Mouse (Mus musculus) kidney, postnatal 36 days (tissue): ENCODE measurements around the gene Nup85.

Source experiments
- DNase-seq, 2 experiments: peaks; one replicate each; pipeline ENCODE4 v3.0.0; 2021 to 2022; ENCODE audit warnings: mixed read lengths in 2 of 2

Gene Nup85

DNA sequence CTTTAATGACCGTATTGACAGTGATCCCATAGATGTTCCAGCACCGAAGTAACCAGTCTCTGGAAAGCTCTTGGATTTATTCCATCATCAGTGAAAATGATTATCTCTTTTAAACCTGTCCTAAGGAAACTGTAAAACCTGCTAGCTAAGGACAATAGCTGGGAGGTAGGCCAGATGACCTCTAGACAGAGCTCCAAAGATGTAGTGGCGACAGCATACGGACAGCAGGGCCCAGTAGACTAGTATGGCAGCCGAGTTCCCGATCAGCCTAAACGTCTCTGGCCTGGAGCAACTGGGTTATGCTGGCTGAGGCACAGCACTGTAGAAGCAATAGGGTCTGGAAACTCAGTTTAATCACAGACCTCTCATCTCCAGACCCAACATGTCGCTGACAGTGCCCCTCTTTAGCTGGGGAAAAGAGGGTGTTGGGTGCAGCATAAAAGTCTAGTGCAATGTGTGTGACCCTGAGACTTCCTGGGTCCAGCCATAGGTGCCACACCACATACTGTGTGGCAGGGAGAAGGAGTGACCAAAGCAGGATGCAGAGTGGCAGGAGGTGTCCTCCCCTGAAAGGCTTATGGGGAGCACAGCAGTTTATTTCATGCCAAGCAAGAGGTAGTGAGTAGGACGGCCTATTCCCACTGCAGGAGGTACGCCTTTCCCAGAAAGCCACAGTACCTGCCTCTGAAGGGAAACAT lies 20.3 kb downstream of the Nup85 start:
- no peak for DNase-seq

DNA sequence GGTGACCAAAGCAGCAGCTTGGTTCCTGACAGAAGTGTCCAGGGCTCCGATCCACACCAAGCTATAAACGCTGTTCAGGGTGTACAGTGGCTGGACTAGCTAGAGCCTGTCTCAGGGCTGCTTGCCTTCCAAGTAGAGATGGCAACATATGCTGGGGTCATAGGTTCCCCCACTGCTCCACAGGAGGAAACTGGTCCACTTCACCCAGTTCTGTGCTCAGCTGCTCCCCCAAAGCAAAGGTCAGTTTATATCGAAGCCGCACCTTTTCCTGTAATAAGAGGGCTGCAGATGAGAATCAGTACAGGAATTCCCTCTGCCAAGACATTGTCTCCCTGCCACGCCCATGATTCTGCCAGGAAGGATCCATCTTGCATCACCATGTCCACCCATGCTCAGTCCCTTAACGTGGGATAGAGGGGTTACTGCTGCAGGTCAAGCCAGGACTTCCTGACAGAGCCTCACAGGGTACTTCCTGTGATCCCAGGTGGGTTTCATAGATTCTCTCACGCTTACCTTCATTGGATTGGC lies 21.4 kb downstream of the Nup85 start:
- no peak for DNase-seq

DNA sequence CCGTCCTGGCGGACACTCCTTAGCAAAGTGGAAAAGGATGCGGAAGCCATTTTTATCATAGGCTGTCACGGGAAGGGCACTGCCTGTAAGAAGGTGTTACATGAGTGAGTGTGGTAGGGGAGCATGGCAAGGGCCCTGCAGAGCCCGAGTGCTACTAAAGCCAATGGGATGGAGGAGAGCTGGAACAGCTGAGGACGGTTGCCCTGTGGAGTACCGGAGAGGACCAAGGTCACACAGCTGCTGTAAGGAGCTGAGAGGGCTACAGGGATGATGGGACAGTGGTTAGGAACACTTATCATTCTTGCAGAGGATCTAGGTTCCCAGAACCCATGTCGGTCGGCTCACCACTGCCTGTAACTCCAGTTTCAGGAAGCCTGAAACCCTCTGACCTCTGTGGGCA lies 22.2 kb downstream of the Nup85 start:
- DNase-seq = no peak

DNA sequence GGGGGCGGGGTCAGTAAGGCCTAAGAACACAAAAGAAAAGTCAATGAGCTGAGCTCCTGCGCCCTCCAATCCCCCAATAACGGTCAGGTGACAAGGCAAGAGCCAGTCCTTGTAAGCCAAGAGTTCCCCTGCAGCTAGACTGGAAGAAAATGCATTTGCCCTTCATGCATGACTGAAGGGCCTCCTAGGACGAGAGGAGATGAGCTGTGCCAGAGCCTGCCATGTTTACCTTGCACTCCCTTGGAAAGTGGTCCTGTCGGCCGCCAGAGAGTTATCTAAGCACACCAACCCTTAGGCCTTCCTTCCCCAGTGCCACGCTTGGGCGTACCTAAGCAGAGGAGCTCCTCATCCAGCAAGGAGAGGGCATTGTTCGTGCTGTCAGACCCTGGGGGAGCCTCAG lies 23.8 kb downstream of the Nup85 start:
- DNase-seq = no peak

DNA sequence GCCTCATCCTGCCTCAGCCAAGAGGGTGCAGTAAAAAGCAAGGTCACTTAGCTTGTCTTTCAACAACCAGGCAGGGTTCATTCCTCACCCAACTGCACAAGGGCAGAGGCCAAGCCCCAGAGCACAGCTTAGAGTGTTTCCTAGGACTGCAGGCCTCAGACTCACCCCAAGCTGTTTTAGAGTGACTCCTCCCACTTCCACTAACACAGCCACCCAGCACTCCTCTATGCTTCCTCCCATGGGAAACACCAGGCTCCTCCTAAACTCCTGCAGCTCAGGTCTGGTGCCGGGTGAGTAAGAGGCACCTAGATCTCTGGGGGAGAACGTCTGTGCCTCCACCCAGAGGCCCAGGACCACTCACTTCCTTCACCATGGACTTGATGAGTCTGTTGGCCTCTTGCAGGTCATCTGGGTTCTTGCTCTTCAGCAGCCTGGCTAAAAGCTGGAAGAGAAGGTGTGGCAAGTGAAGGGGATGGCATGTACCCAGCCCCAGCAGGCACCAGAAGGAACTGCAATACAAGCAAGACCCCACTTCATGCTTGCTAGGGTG lies 26.4 kb downstream of the Nup85 start:
- no peak for DNase-seq

DNA sequence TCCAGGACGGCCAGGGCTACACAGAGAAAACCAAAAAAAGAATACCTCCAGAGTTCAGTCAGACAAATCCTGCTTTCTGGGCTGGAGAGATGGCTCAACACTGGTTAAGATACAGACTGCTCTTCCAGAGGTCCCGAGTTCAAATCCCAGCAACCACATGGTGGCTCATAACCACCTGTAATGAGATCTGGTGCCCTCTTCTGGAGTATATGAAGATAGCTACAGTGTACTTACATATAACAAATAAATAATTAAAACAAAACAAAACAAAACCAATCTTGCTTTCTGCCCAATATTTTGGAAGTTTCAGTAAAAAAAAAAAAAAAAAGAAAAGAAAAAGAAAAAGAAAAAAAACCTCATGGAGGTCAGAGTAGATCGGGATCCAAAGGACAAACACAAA lies 31.0 kb downstream of the Nup85 start:
- no peak for DNase-seq

DNA sequence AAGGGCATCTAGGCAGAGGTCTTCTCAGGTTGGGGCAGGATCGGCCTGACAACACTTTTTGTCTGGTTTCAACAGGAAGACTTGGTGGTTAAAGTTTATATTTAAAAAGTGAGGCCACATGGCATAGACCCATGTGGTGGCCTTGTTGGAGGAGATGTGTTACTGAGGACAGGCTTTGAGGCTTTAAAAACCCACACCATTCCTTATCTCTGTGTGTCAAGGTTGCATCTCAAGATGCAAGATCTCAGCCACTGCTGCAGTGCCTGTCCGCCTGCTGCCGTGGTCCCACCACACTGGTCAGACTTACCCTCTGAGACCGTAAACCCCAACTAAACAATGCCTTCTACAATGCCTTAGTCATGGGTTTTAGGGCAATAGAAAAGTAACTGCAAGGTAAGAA lies 34.1 kb downstream of the Nup85 start:
- no peak for DNase-seq

DNA sequence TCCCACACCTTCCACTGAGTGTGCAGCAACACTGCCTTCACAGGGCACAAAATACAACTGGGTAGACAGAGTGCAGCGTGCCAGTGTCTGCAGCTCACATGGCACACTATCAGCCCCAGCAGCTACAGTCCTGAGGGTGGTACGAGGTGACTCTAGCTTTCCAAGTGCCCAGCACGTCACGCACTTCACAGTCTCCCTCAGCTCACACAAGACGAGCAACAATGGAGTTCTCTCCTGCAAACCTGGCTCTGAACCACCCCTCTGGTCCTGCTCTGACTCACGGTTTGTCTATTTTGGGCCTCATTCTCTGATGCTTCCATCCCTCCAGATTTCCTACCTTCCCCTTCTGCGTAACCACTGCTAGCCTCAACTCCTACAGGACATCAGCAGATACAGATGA lies 35.5 kb downstream of the Nup85 start:
- no peak for DNase-seq

DNA sequence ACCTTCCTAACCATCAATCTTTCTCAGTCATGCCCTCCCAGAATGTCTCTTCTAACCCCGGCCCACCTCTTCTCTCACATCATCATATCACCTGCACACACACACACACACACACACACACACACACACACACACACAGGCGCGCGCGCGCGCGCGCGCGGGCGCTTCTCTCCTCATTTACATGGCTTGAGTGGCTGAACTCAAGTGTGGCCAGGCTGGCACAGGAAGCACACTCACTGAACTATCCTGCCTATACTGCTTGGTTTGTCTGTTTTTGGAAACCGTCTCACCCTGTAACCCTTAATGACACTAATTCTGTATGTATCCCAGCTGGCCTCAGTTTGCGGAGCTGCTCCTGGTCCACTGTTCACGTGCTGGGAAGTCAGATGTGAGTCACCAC lies 36.5 kb downstream of the Nup85 start:
- no peak for DNase-seq

DNA sequence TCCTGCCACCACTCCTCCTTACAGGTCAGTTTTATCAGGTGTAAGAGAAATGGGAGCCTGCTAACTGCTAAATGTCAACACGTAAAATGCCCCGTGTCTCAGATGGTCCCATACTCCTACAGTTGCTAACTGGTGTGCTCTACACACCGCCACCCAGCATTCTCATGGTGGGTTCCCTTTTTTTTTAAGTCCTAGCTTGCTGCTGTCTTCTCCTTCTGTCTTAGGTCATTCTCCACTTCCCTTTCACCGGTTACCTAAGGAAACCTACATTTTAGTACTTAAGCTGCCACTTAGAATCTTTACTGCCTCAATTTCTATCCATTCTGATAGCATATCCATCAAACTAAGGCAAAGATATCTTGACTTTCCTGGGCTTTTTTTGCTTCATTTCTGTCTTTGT lies 36.9 kb downstream of the Nup85 start:
- DNase-seq = no peak

DNA sequence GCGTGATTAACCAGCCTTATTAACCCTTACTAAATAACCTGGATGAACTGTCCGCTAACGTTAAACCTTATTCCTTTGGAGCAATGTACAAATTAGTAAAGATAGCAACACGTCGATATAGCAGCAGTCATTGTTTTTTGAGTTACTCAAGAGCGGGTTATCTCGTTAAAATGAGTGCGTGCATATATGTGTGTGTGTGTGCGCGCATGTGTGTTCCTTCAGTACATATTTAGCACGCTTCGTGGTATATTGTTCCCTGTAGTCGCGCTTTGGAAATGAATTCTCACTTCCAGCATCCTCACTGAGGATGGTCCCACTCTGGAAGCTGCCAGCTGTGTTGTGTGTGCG lies 38.9 kb downstream of the Nup85 start:
- DNase-seq = no peak

DNA sequence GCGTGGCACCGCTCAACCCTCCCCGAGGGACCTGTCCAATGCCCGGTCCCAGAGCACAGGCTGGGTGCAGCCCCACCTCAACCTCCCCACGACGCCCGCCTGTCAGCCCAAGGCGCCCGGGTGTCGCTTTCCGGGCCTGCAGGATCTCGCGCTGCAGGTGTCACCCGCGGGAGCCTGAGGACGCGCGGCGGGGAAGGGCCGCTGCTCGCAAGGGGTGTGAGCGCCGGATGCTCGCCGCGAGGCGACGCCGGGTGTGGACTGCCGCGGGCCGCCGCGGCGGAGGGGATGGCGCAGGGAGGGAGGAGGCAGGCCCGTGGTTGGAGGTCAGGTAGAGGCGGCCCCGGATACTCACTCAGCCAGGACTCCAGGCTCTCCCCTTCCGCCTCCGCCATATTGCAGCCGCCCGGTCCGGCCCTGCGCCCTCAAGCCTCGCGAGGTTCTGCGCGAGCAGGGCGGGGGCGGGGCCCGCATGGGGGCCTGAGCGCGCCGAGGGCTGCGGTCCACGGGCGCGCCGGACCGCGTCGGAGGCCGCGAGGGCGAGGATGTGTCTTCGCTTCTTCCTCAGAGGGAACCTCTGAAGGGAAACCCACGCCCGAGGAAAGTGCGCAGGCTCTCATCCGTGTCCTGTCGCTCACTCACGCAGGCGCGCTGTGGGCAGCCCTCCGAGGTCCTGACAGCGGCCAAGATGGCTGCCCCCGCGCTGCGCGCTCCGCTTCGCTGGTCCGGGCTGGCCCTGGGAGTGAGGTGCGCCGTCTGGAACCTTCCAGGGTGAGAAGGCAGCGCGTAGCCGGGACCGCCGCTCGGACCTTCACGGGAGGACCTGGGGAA lies 39.5 kb downstream of the Nup85 start, which contains the start of the genes Mrps7 and Gga3:
TSS of gene Mrps7 (plus strand) at position 450 of the 828 bp plus-strand sequence.
TSS of gene Gga3 (minus strand) at position 576 of the 828 bp plus-strand sequence.
- DNase-seq = peak; percentile 94 to 97

DNA sequence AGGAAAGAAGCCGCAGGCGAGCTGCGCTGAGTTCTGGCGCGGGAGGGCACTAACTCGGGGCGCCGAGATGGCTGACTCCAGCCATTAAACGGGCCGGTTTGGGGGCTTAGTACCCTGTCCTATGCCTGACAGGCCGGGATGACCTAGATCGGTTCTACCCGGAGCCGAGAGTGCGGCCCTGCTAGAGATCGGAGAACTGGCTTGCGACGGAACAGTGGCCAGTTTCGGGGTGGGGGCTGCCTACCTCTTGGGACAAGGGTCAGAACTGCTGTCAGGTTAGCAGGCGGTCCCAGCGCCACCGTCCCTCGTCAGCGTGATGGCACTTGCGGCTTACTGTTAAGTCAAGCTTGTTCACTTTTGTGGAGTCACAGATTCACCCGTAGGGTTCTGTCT lies 40.1 kb downstream of the Nup85 start:
- DNase-seq = peak in 1 of 2 experiments; percentile 60

DNA sequence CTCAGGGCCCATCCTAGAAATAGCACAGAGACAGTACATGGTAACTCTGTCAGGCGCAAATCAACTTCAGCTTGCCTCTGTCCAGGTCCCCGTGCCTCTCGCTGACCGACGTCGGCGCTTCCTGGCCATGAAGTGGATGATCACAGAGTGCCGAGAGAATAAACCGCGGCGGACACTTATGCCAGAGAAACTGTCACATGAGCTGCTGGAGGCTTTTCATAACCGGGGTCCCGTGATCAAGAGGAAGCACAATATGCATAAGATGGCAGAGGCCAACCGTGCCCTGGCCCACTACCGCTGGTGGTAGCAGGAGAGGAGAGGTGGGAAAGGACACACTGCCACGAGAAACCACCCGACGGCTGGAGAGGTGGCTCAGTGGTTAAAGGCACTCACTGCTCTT lies 42.5 kb downstream of the Nup85 start:
- DNase-seq = no peak

DNA sequence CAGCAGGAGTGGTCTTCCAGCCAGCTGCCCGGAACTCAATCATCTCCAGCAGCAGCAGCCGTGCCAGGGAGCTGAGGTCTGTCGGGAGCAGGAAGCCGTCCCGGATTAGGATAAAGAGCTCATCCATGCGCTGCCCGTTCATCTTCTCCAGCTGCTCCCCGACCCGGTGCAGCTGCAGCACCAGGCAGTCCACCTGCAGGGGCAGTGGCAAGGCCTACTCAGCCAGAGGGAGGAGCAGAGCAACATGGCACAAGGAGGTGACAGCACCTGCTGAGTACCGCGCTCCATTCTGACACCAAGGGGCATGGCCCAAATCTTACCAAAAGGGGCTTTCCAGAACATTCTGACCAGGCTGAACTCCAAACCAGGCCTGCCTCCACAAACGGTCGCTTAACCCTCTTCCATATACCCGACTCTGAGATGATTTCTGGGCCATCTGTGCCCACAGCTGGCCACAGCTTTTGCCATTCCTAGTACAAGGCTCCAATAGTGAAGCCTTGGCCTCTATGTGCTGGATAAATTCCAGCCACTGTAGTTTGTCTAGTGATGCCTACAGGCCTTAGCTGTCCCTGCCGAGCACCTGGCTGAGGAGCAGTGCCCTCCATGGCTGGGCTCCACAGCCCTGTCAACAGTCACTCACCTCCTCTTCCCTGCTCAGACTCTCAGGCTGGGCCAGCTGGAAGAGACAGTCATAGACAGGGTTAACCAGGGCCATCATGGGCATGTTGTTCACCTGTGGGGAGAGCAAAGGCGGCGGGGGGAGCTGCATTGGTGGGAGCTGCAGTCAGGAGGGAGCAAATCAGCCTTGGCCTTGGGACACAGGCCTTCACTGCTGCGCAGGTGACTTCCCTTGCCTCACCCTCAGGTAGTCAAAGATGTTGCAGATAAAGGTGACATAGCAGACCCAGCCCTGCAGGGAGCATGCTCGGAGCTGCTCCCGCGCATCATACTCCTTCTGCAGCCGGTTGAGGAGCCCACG lies 44.5 kb downstream of the Nup85 start:
- DNase-seq = no peak

DNA sequence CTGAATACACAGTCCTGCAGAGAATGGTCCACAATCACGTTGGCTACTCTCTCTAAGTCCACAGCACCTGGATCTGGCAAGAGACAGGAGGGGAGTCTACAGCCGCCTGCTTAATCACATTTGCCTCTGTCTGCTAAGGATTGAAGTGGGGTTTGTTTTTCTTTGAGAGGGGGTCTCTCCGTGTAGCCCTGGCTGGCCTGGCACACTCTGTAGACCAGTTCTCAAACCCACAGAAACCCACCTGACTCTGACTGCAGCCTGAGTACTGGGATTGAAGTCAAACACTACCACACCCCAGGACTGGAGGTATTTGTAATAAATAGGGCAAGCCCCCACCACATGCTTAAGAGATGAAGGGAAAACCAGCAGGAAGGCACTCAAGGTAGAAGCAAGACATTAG lies 45.3 kb downstream of the Nup85 start:
- no peak for DNase-seq

DNA sequence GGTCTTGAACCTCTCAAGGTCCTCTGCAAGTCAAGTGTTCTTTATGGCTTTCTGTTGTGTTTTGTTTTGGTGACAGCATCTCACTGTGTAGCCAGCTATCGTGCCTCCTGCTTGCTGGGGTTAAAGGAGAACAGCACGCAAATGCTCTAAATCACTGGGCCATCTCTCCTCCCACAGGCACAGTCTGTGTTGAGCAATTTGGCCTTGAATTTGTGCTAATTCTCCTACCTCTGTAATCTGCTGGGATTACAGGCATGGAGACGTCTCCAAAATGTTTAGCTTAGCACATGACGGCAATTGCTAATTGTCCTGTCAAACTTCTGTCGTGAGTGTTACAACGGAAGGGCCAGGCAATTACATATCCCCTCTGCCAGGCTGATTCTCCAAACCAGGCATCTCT lies 46.9 kb downstream of the Nup85 start:
- DNase-seq = no peak

DNA sequence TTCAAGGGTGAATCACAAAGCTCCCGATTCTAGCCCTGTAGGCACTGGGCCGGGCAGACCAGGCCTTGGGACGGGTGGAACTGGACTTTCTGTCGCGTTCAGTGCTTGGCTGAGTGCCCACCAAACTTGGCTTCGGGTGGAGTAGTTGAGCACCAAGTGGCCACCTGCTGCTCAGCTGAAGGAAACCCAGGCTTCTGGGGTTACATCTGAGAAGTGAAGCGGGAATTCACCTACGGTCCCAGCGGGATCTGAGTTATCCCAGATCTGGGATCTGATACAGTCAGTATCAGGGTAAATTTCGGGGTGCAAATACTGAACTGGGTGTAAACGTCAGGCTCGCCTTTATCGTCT lies 47.8 kb downstream of the Nup85 start:
- peak; percentile 91 to 96 for DNase-seq

DNA sequence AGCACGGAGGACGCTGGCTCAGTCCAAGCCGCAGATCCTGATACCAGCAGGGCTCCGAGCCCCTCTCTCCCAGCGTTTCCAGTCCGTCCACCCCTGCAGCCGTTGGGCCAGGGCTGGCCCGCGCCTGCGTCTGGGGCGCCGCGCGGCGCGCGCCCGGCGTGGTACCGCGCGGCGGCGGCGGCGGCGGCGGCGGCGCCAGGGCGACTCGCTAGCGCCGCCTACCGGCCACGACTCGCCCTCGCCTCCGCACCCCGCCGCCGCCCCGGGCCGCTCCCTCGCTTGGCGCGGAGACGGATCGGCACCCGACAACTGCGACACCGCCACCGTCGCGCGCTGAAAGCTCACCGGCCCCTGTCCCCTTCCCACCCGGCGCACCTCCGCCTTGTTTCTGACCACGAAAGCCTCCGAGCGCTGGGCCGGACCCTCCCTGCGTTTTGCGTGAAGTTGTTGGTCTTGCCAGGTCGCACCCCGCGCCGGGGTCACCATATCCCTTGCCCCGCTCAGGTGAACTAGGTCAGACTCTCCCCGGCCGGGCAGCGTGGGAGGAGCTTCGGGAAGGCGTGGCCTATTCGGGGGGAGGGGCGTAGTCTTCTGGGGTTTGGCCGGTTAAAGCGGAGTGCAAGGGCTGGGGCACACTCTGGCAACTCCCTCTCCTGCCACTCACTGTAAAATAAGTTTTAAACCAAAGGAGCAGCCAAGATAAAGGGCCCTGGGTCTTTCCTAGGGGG lies 48.3 kb downstream of the Nup85 start, which contains the start of gene Mif4gd:
TSS of gene Mif4gd (minus strand) at position 560 of the 728 bp plus-strand sequence.
- DNase-seq = peak; percentile 94 to 96

DNA sequence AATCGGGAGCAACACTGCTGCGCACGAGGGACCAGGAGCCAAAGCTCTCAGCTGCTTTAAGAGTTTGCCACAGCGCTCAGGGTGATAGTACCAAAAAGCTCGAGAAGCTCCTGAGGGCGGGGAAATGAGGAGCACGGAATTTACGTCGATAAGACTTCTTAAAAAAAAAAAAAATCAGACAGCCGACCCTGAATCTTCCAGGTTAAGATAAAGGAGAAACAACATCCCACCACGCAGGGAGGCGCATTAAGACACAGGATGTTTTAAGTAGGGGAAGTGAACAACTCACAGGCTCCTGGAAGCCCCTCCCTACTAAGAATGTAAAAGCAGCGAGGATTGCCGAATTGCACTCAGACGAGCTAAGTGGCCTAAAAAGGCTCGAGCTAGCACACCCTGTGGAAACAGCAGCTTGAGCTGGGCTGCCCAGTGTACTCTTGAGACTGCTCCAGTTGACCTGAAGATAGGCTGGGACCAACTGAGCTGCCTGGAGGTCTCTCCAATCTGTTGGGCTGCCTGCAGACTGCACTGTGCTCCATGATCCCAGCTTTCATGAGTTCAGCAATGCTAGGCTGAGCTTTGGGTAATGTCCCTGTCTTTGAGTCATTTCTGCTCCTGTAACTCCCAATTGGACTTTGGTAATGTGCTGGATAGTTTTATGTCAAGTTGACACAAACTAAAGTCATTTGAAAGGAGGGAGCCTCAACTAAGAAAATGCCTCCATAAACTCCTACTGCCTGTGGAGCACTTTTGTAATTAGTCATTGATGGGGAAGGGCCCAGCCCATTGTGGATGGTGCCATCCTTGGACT lies 49.1 kb downstream of the Nup85 start:
- no peak for DNase-seq
